Mouse (Mus musculus) myocyte (in vitro differentiated cells): ENCODE results near the gene Stk16. TPM values are rescaled to one million over a fixed set of nuclear protein-coding genes. Genes with fewer than 3 reads are reported as not detected.

Experiments
- H3K27me3 ChIP-seq: one replicate; pipeline ENCODE4 v1.6.1; 2011; ENCODE audit not compliant: control insufficient read depth, insufficient read depth, insufficient read length
- H3K36me3 ChIP-seq: one replicate; pipeline ENCODE4 v1.6.1; 2011; ENCODE audit not compliant: control insufficient read depth, insufficient read depth
- H3K4me2 ChIP-seq: one replicate; pipeline ENCODE4 v1.6.1; 2011; ENCODE audit warnings: low read depth, control low read depth
- H3K4me3 ChIP-seq: one replicate; pipeline ENCODE4 v1.5.1; 2011; ENCODE audit warnings: mild to moderate bottlenecking, control low read depth, moderate library complexity
- H3K79me2 ChIP-seq: one replicate; pipeline ENCODE4 v1.6.1; 2011; ENCODE audit not compliant: control insufficient read depth, insufficient read depth
- H3ac ChIP-seq: one replicate; pipeline ENCODE4 v1.6.1; 2011; ENCODE audit not compliant: control insufficient read depth, insufficient read length
- CEBPB ChIP-seq: IDR thresholded peaks from 2 replicates; pipeline ENCODE4 v1.6.1; 2011; ENCODE audit warnings: mild to moderate bottlenecking, moderate library complexity; ENCODE audit not compliant: poor library complexity, insufficient read depth, severe bottlenecking
- E2F4 ChIP-seq: IDR thresholded peaks from one replicate; pipeline ENCODE4 v1.6.1; 2011; ENCODE audit warnings: mild to moderate bottlenecking, control low read depth, moderate library complexity; ENCODE audit not compliant: insufficient read depth
- MAX ChIP-seq: IDR thresholded peaks from one replicate; pipeline ENCODE4 v1.6.1; 2011; ENCODE audit warnings: low read depth, mild to moderate bottlenecking, control low read depth
- MYOD1 ChIP-seq, 3 experiments: IDR thresholded peaks; one replicate each; pipeline ENCODE4 v1.6.1; 2011; ENCODE audit warnings: control low read depth in 2 of 3, low read depth in 2 of 3, mild to moderate bottlenecking in 2 of 3, moderate library complexity in 1 of 3; ENCODE audit not compliant: insufficient read length in 2 of 3, control insufficient read depth in 1 of 3
- MYOG ChIP-seq, 3 experiments: IDR thresholded peaks; one replicate each; pipeline ENCODE4 v1.6.1; 2011; ENCODE audit warnings: control low read depth in 2 of 3, low read depth in 2 of 3, mild to moderate bottlenecking in 2 of 3; ENCODE audit not compliant: insufficient read length in 2 of 3, control insufficient read depth in 1 of 3, insufficient read depth in 1 of 3
- POLR2A ChIP-seq: IDR thresholded peaks from one replicate; pipeline ENCODE4 v1.6.1; 2011; ENCODE audit warnings: low read depth, mild to moderate bottlenecking, control low read depth, moderate library complexity; ENCODE audit not compliant: insufficient read length
- POLR2AphosphoS2 ChIP-seq: IDR thresholded peaks from one replicate; pipeline ENCODE4 v1.6.1; 2011; ENCODE audit warnings: low read depth, control low read depth; ENCODE audit not compliant: insufficient read length
- REST ChIP-seq: IDR thresholded peaks from one replicate; pipeline ENCODE4 v1.6.1; 2011; ENCODE audit warnings: mild to moderate bottlenecking, control low read depth, moderate library complexity; ENCODE audit not compliant: insufficient read depth, insufficient read length
- SRF ChIP-seq: IDR thresholded peaks from one replicate; pipeline ENCODE4 v1.6.1; 2011; ENCODE audit warnings: low read depth; ENCODE audit not compliant: control insufficient read depth, insufficient read length
- TCF12 ChIP-seq: IDR thresholded peaks from one replicate; pipeline ENCODE4 v1.6.1; 2011; ENCODE audit warnings: mild to moderate bottlenecking, control low read depth; ENCODE audit not compliant: poor library complexity, insufficient read depth, severe bottlenecking
- TCF3 ChIP-seq: IDR thresholded peaks from one replicate; pipeline ENCODE4 v1.6.1; 2011; ENCODE audit warnings: low read depth, control low read depth; ENCODE audit not compliant: insufficient read length
- USF1 ChIP-seq: IDR thresholded peaks from one replicate; pipeline ENCODE4 v1.6.1; 2011; ENCODE audit warnings: low read depth, mild to moderate bottlenecking, control low read depth, moderate library complexity
- polyA plus RNA-seq: library from polyadenylated mRNA; unstranded; fragments of >200 nt; fragmentation: generic; extraction: Trizol; gene quantifications from one replicate; pipeline ENCODE4 v1.2.1, GENCODE M21; 2012; ENCODE audit warnings: missing spikeins

Stk16 gene
- polyA plus RNA-seq, 1 experiment, result 86.4 TPM

DNA sequence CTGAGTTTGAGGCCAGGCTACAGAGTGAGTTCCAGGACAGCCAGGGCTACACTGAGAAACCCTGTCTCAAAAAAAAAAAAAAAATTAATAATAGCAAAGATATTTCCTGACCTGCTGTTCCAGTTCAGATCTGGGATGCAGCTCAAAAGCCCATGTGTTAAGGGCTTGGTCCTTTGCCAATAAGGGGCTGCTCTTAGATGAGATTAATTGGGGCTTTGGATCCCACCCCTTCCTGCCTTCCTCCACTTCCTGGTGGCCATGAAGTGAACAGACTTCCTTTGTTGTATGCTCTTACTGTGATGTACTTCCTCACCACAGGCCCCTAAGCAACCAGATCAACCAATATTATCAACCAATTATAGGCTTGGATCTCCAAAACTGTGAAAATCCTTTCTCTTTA, 23.5 kb upstream of the Stk16 start:
- Histone ChIP-seq H3K4me3 (no peak overlapping the region), H3K79me2 (peaks cover 6% of the 10 kb centered on the region), H3K36me3 (peaks cover 7% of the 10 kb centered on the region), H3K4me2 (no peak overlapping the region), H3ac (no peak overlapping the region), H3K27me3 (no peaks in the 10 kb centered on the region)
- TF ChIP-seq MYOD1 (IDR thresholded peaks at IDR 0.05; ENCODE audit: control insufficient read depth in 1 of 3, insufficient read length in 2 of 3, low read depth in 2 of 3), result no peak
- TF ChIP-seq POLR2AphosphoS2, result no peak
- no peak for TF ChIP-seq TCF3
- TF ChIP-seq SRF, result no peak
- TF ChIP-seq USF1, result no peak
- no peak for TF ChIP-seq TCF12
- no peak for TF ChIP-seq MAX
- TF ChIP-seq E2F4, result no peak
- no peak for TF ChIP-seq POLR2A
- no peak for TF ChIP-seq CEBPB
- no peak for TF ChIP-seq REST
- no peak for TF ChIP-seq MYOG (IDR thresholded peaks at IDR 0.05; ENCODE audit: control insufficient read depth in 1 of 3, insufficient read depth in 1 of 3, insufficient read length in 2 of 3, low read depth in 2 of 3)

DNA sequence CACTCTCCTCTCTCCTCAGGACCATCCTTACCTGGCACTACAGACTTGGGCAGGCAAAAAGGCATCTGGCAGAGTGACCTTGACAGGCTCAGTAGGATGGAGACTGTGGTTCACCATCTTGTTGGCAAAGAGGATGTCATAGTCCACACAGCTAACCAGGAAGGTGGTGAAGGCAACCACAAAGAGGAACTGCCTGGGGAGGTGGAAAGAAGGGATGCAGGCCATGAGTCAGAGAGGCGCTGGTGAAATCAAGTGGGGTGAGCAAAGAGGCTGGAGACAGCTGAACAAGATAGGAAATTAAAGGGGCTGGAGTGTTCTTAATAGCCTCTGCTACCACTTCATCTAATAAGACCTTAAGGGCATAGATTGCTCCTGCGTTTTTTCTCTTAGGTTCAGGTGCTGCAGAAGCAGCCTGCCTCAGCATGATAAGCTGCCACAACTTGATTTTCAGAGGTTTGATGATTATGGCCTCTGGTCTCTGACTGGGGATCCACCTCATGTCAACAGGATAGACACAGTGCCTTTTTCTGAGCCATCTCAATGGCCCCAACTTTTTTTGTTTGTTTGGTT, 22.6 kb upstream of the Stk16 start:
- TF ChIP-seq MYOD1 (IDR thresholded peaks at IDR 0.05; ENCODE audit: control insufficient read depth in 1 of 3, insufficient read length in 2 of 3, low read depth in 2 of 3), result no peak
- TF ChIP-seq MAX, result no peak
- TF ChIP-seq USF1, result no peak
- TF ChIP-seq TCF12, result no peak
- TF ChIP-seq POLR2A, result no peak
- no peak for TF ChIP-seq E2F4
- no peak for TF ChIP-seq CEBPB
- TF ChIP-seq MYOG (IDR thresholded peaks at IDR 0.05; ENCODE audit: control insufficient read depth in 1 of 3, insufficient read depth in 1 of 3, insufficient read length in 2 of 3, low read depth in 2 of 3), result no peak
- no peak for TF ChIP-seq POLR2AphosphoS2
- TF ChIP-seq SRF, result no peak
- no peak for TF ChIP-seq REST
- TF ChIP-seq TCF3, result no peak
- Histone ChIP-seq H3ac (no peak overlapping the region), H3K4me3 (no peak overlapping the region), H3K27me3 (no peaks in the 10 kb centered on the region), H3K36me3 (peaks cover 7% of the 10 kb centered on the region), H3K4me2 (no peak overlapping the region), H3K79me2 (peaks cover 6% of the 10 kb centered on the region)

DNA sequence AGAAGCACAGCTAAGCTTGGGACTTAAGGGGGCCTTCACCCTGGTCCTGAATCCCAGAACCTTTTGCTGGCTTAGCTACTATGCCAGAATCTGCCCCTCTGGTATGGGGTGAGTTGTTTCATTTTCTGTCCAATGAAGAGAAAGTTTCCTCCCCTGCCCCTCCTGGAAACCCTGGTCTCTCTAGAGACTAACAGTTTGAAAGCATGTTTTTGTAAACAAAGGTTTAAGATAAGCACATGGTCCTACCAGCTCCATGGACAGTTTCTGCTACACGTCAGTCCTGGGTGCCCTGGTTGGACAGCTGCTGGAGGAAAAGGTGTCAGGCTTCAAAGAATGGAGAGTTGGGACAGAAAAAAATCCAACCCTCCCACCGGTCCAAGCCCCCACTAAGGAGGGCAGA, 20.1 kb upstream of the Stk16 start:
- H3K4me3 ChIP-seq, result peak overlapping the region; percentile 94
- peaks cover 6% of the 10 kb centered on the region for H3K79me2 ChIP-seq
- peak overlapping the region; percentile 93 for H3K4me2 ChIP-seq
- TF ChIP-seq MYOG (IDR thresholded peaks at IDR 0.05; ENCODE audit: control insufficient read depth in 1 of 3, insufficient read depth in 1 of 3, insufficient read length in 2 of 3, low read depth in 2 of 3) (no peak), TCF3 (no peak), POLR2AphosphoS2 (no peak), E2F4 (no peak), SRF (no peak), USF1 (no peak), MYOD1 (IDR thresholded peaks at IDR 0.05; ENCODE audit: control insufficient read depth in 1 of 3, insufficient read length in 2 of 3, low read depth in 2 of 3) (no peak), TCF12 (no peak), CEBPB (no peak), MAX (no peak)
- H3K36me3 ChIP-seq, result peaks cover 13% of the 10 kb centered on the region
- no peak overlapping the region for H3ac ChIP-seq
- no peaks in the 10 kb centered on the region for H3K27me3 ChIP-seq

DNA sequence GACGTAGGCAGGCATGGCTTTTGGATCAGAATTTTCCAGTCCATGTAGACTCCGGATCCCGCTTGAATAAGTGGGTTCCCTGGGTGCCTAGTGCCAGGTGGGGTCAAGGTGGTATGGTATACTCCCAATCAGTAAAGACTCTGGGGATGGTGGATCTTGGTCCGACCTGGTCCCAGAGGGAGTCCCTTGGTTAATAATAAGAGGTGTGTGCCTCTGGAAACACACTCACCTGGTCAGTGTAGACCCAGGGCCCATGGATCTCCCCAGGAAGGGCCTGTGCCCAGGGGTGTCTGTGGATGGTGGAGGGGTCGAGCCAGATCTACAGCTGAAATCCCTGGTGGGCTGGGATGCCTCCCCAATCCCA, 19.4 kb upstream of the Stk16 start:
- H3K36me3 ChIP-seq, result peaks cover 19% of the 10 kb centered on the region
- H3K4me2 ChIP-seq, result peak overlapping the region; percentile 93
- H3ac ChIP-seq, result peak overlapping the region; percentile 89
- no peaks in the 10 kb centered on the region for H3K27me3 ChIP-seq
- TF ChIP-seq E2F4 (no peak), TCF3 (no peak), MYOG (IDR thresholded peaks at IDR 0.05; ENCODE audit: control insufficient read depth in 1 of 3, insufficient read depth in 1 of 3, insufficient read length in 2 of 3, low read depth in 2 of 3) (no peak), MAX (no peak), TCF12 (no peak), POLR2A (no peak), REST (no peak), MYOD1 (IDR thresholded peaks at IDR 0.05; ENCODE audit: control insufficient read depth in 1 of 3, insufficient read length in 2 of 3, low read depth in 2 of 3) (no peak), CEBPB (no peak), POLR2AphosphoS2 (no peak), SRF (no peak), USF1 (no peak)
- peak overlapping the region; percentile 94 for H3K4me3 ChIP-seq
- peaks cover 6% of the 10 kb centered on the region for H3K79me2 ChIP-seq
